Mouse (Mus musculus): ENCODE data around the gene Gorab. TPM values are rescaled to one million over a fixed set of nuclear protein-coding genes. Genes with fewer than 3 reads are reported as not detected.

The Gorab gene
- total and polyA plus RNA-seq, 2 experiments from 2014 or later: 10.6 to 16.6 TPM

DNA sequence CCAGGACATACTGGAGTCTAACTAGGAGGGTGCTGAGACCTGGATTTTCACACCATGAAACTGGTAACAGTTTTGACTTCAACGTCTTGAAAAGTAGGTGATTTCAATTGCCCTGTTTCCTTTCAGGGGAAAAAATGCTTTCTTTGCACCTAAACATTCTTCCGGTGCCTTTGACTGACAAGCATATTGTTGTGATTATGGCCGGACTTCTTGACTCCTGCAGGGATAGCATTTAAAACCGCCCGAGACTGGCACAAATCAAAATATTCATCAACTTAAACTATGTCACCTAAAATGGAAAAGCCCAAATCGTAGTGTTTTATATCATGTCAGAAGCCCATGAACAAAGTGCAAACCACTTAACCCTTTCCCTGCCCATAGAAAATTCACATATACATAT lies 25.5 kb downstream of the Gorab start:
- Histone ChIP-seq H3K27me3 (ENCODE audit: insufficient read depth, low read length) (no peaks in the 10 kb centered on the region), H3K27ac (no peak overlapping the region), H3K4me1 (ENCODE audit: insufficient read depth, low read length) (no peaks in the 10 kb centered on the region), H3K9me3 (ENCODE audit: low read length) (no peaks in the 10 kb centered on the region), H3K4me3 (ENCODE audit: low read length) (no peak overlapping the region), H3K9ac (replicated peaks; ENCODE audit: low read length) (no peak overlapping the region), H3K4me2 (ENCODE audit: low read depth, low read length) (no peak overlapping the region), H3K36me3 (ENCODE audit: insufficient read depth, low read length) (no peaks in the 10 kb centered on the region)
- DNase-seq (ENCODE audit: low spot score) (no peak), ATAC-seq (no peak)
- WGBS: 51% methylated on average over 6 of the region's 6 CpGs
- TF ChIP-seq CTCF (IDR thresholded peaks at IDR 0.05; ENCODE audit: low read depth): no peak

DNA sequence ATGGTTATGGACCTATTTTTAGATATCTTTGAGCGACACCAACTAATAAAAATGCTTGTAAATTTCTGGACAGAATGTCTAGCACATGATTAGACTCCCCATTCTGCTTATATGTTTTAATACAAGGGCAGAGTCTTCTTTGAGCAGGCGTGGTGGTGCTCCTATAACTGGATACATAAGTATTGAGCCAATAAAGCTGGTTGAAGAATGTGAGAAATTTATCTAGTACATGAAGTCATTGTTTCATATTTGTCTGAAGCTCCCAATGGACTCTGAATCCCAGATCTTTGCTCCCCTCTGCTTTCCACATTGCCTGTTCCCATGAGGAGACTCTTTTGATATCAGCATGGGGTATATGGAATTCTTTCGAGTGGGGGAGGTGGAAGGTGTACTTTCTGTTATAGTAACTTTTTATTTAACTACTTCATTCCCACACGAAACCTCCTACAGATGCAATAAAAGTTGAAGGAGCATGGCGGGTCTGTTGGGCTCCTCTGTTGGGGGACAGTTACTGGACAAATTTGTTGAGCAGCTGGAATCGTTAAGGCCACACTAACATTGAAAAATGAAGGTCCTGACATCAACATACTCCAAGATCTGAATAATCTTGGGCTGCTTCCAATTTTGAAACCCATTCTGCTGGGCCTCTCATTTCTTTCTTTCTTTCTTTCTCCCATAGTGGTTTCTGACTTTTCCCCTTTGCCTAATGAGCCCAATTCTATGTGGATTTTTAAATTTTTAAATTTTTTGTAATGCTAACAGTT lies 26.5 kb downstream of the Gorab start:
- Histone ChIP-seq H3K4me3 (ENCODE audit: low read length) (no peak overlapping the region), H3K9me3 (ENCODE audit: low read length) (no peaks in the 10 kb centered on the region), H3K4me2 (ENCODE audit: low read depth, low read length) (no peak overlapping the region), H3K27ac (no peak overlapping the region), H3K36me3 (ENCODE audit: insufficient read depth, low read length) (no peaks in the 10 kb centered on the region), H3K27me3 (ENCODE audit: insufficient read depth, low read length) (no peaks in the 10 kb centered on the region), H3K9ac (replicated peaks; ENCODE audit: low read length) (no peak overlapping the region), H3K4me1 (ENCODE audit: insufficient read depth, low read length) (no peaks in the 10 kb centered on the region)
- no peak for TF ChIP-seq CTCF (IDR thresholded peaks at IDR 0.05; ENCODE audit: low read depth)
- DNase-seq (ENCODE audit: low spot score): no peak
- no peak for ATAC-seq
- WGBS: 86% methylated on average over 6 of the region's 6 CpGs

DNA sequence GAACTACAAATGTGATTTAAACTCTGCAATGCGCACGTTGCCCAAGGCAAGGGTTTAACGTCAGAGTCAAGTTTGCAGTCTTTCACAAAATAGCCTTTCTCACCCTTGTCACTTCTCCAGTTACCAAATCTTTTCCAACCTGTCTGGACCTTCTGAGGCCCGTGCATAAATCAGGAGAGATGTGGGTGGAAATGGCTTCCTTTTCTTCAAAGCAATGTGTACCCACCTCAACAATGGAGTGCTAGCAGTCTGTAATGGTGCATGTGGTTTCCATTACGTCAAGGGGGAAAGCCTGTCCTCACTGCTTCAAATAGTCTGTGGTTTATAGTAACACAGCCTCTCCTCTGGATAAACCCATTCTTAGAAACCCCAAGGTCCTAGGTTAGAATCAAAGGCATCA lies 29.0 kb downstream of the Gorab start:
- no peak for ATAC-seq
- no peaks in the 10 kb centered on the region for H3K36me3 ChIP-seq (ENCODE audit: insufficient read depth, low read length)
- no peak overlapping the region for H3K9ac ChIP-seq (replicated peaks; ENCODE audit: low read length)
- H3K9me3 ChIP-seq (ENCODE audit: low read length): no peaks in the 10 kb centered on the region
- WGBS: 78% methylated on average over 5 of the region's 5 CpGs
- no peak overlapping the region for H3K4me2 ChIP-seq (ENCODE audit: low read depth, low read length)
- no peak for DNase-seq (ENCODE audit: low spot score)
- no peak for TF ChIP-seq CTCF (IDR thresholded peaks at IDR 0.05; ENCODE audit: low read depth)
- H3K27ac ChIP-seq: no peak overlapping the region
- H3K4me3 ChIP-seq (ENCODE audit: low read length): no peak overlapping the region
- no peaks in the 10 kb centered on the region for H3K27me3 ChIP-seq (ENCODE audit: insufficient read depth, low read length)
- no peaks in the 10 kb centered on the region for H3K4me1 ChIP-seq (ENCODE audit: insufficient read depth, low read length)

DNA sequence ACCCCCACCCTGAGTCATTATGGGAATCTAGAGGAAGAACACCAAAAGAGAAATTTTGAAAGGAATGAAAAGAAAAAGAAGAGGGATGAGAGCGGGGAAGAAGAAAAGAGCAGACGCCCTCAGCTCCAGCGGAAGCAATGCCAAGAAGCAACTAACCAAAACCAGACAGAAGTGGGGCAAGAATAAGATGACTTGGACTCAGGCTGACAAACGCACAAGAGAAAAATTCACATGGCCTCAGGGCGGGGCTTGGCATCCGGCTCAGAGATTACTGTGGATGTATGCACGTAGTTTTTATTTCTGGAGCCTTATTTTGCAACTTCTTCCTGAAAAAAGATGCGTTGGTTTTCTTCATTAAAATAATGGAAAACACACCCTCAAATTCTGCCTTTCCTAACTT lies 41.3 kb downstream of the Gorab start:
- H3K4me2 ChIP-seq (ENCODE audit: low read depth, low read length): no peak overlapping the region
- ATAC-seq (no peak), DNase-seq (ENCODE audit: low spot score) (no peak)
- no peaks in the 10 kb centered on the region for H3K36me3 ChIP-seq (ENCODE audit: insufficient read depth, low read length)
- H3K9ac ChIP-seq (replicated peaks; ENCODE audit: low read length): no peak overlapping the region
- WGBS: 74% methylated on average over 8 of the region's 8 CpGs
- H3K27me3 ChIP-seq (ENCODE audit: insufficient read depth, low read length): no peaks in the 10 kb centered on the region
- TF ChIP-seq CTCF (IDR thresholded peaks at IDR 0.05; ENCODE audit: low read depth): no peak
- H3K4me1 ChIP-seq (ENCODE audit: insufficient read depth, low read length): no peaks in the 10 kb centered on the region
- H3K9me3 ChIP-seq (ENCODE audit: low read length): no peaks in the 10 kb centered on the region
- no peak overlapping the region for H3K4me3 ChIP-seq (ENCODE audit: low read length)
- H3K27ac ChIP-seq: no peak overlapping the region

DNA sequence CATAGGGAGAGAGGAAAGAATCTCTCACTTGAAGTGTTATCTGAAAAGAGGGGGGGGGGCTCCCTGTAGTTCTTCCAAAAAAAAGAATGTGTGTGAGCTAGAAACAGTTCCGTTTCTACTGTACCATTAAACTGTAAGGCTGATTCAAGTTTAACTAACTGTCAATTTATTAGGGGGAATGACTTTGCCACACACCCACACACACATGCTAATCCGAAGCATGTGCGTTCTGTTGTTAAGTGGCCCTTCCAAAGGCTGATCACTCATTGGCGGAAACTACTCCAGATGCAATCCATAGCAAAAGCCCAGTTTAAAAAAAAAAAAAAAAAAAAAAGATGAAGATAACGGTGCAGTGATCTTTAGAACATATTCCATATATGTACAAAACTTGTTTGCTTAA lies 42.1 kb downstream of the Gorab start:
- no peak for TF ChIP-seq CTCF (IDR thresholded peaks at IDR 0.05; ENCODE audit: low read depth)
- Histone ChIP-seq H3K27me3 (ENCODE audit: insufficient read depth, low read length) (no peaks in the 10 kb centered on the region), H3K4me1 (ENCODE audit: insufficient read depth, low read length) (no peaks in the 10 kb centered on the region), H3K9ac (replicated peaks; ENCODE audit: low read length) (no peak overlapping the region), H3K9me3 (ENCODE audit: low read length) (no peaks in the 10 kb centered on the region), H3K36me3 (ENCODE audit: insufficient read depth, low read length) (no peaks in the 10 kb centered on the region), H3K27ac (no peak overlapping the region), H3K4me3 (ENCODE audit: low read length) (no peak overlapping the region), H3K4me2 (ENCODE audit: low read depth, low read length) (no peak overlapping the region)
- DNase-seq (ENCODE audit: low spot score) (no peak), ATAC-seq (no peak)
- 88% methylated on average over 5 of the region's 5 CpGs for WGBS

DNA sequence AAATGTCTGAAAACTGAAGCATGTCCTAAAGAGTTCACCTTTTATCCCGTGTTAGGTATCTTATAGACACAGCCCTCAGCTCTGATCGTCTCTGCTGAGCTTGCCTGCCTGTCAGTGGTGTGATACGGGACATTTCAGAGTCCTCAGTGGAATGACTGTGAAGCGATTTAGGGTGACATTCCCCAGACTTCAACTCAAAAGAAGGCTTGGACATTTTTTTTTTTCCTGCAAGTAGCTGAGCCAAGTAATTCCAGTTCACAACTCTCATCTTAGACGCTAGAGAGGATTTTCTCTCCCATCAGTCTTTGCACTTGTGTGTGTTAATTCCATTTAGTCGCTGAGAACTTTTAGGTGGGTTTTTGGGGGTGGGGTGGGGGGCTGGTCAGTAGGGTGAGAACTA lies 42.7 kb downstream of the Gorab start:
- no peak for TF ChIP-seq CTCF (IDR thresholded peaks at IDR 0.05; ENCODE audit: low read depth)
- Histone ChIP-seq H3K36me3 (ENCODE audit: insufficient read depth, low read length) (no peaks in the 10 kb centered on the region), H3K4me1 (ENCODE audit: insufficient read depth, low read length) (no peaks in the 10 kb centered on the region), H3K4me2 (ENCODE audit: low read depth, low read length) (no peak overlapping the region), H3K27ac (no peak overlapping the region), H3K9me3 (ENCODE audit: low read length) (no peaks in the 10 kb centered on the region), H3K4me3 (ENCODE audit: low read length) (no peak overlapping the region), H3K9ac (replicated peaks; ENCODE audit: low read length) (no peak overlapping the region), H3K27me3 (ENCODE audit: insufficient read depth, low read length) (no peaks in the 10 kb centered on the region)
- ATAC-seq: no peak
- WGBS: 66% methylated on average over 6 of the region's 6 CpGs
- DNase-seq (ENCODE audit: low spot score): no peak

DNA sequence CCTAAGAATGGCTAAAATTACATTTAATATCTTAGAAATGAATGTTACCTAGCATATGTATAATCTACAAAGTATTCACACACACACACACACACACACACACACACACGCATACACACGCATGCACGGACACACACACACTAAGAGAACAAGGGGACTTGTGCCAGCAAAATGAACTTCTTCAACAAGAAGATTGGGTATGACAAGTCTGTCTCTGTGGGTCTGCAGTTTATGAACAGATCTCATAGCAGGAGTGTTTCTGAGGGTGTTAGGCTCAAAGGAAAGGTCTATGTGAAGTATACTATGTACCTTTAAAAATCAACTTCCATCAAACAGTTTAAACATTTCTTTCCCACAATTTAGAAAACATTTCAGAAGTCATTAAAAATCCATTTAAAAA lies 43.9 kb downstream of the Gorab start:
- H3K4me3 ChIP-seq (ENCODE audit: low read length): no peak overlapping the region
- H3K36me3 ChIP-seq (ENCODE audit: insufficient read depth, low read length): no peaks in the 10 kb centered on the region
- H3K27ac ChIP-seq: no peak overlapping the region
- TF ChIP-seq CTCF (IDR thresholded peaks at IDR 0.05; ENCODE audit: low read depth): no peak
- DNase-seq (ENCODE audit: low spot score) (no peak), ATAC-seq (no peak)
- 94% methylated on average over 3 of the region's 3 CpGs for WGBS
- no peaks in the 10 kb centered on the region for H3K4me1 ChIP-seq (ENCODE audit: insufficient read depth, low read length)
- H3K9ac ChIP-seq (replicated peaks; ENCODE audit: low read length): no peak overlapping the region
- no peaks in the 10 kb centered on the region for H3K27me3 ChIP-seq (ENCODE audit: insufficient read depth, low read length)
- H3K9me3 ChIP-seq (ENCODE audit: low read length): no peaks in the 10 kb centered on the region
- H3K4me2 ChIP-seq (ENCODE audit: low read depth, low read length): no peak overlapping the region
